Mouse (Mus musculus) kidney, postnatal 0 days (tissue): ENCODE results near the gene Slc10a1. TPM values are rescaled to one million over a fixed set of nuclear protein-coding genes. Genes with fewer than 3 reads are reported as not detected.
"Not testable (repeated sequence)": the region's sequence is repeated elsewhere in the genome, so short reads cannot be mapped to it uniquely, and the experiment has no call there.

ENCODE experiments used
- ATAC-seq: fragments of 200-750 bp; cut with Nextera tagmentation; replicated peaks from 2 replicates; pipeline ENCODE4 v1.8.0; 2017; ENCODE audit warnings: low read depth, moderate number of reproducible peaks, moderate TSS enrichment, moderate library complexity; ENCODE audit not compliant: low FRiP score
- DNase-seq: peaks from one replicate; pipeline ENCODE4 v3.0.0-alpha.2; 2016; ENCODE audit warnings: low spot score
- H3K27ac ChIP-seq: fragments of 300-500 bp; sonication (generic); 2 replicates; pipeline ENCODE4 v1.5.1; 2014; ENCODE audit warnings: mild to moderate bottlenecking
- H3K27me3 ChIP-seq: fragments of 300-500 bp; sonication (generic); 2 replicates; pipeline ENCODE4 v1.6.1; 2014; ENCODE audit warnings: low read length, mixed read lengths; ENCODE audit not compliant: insufficient read depth
- H3K36me3 ChIP-seq: fragments of 300-500 bp; sonication (generic); 2 replicates; pipeline ENCODE4 v1.6.1; 2014; ENCODE audit warnings: low read length, mixed read lengths; ENCODE audit not compliant: insufficient read depth
- H3K4me1 ChIP-seq: fragments of 300-500 bp; sonication (generic); replicated peaks from 2 replicates; pipeline ENCODE4 v1.6.1; 2014; ENCODE audit warnings: antibody characterized with exemption, low read length, mixed read lengths; ENCODE audit not compliant: insufficient read depth
- H3K4me2 ChIP-seq: fragments of 300-500 bp; sonication (generic); 2 replicates; pipeline ENCODE4 v1.6.1; 2014; ENCODE audit warnings: mild to moderate bottlenecking, low read length, moderate library complexity, mixed read lengths
- H3K4me3 ChIP-seq: fragments of 300-500 bp; sonication (generic); replicated peaks from 2 replicates; pipeline ENCODE4 v1.5.1; 2014; ENCODE audit warnings: low read depth, low read length
- H3K9ac ChIP-seq: fragments of 300-500 bp; sonication (generic); 2 replicates; pipeline ENCODE4 v1.6.1; 2014; ENCODE audit warnings: low read depth, low read length
- H3K9me3 ChIP-seq: fragments of 300-500 bp; sonication (generic); replicated peaks from 2 replicates; pipeline ENCODE4 v1.6.1; 2016; ENCODE audit warnings: low read length, inconsistent platforms, mixed read lengths
- CTCF ChIP-seq: IDR thresholded peaks from 2 replicates; pipeline ENCODE4 v1.5.1; 2016; ENCODE audit warnings: antibody characterized with exemption, low read depth, mild to moderate bottlenecking, moderate library complexity
- WGBS: fragments of 180-500 bp; shearing (Covaris S2); extraction: QIAGEN DNeasy Blood & Tissue Kit; methylation state at CpG from one replicate; pipeline ENCODE4 v1.1.7; 2014; 5-methylcytosine and 5-hydroxymethylcytosine counted together
- polyA plus RNA-seq: library from polyadenylated mRNA; unstranded; fragments of >200 nt; fragmentation: Nextera tagmentation; extraction: Ambion mirVana; gene quantifications from 2 replicates; pipeline ENCODE4 v1.2.1, GENCODE M21; 2015

Slc10a1 gene
- polyA plus RNA-seq, 1 experiment from 2014 or later = 1.7 TPM

DNA sequence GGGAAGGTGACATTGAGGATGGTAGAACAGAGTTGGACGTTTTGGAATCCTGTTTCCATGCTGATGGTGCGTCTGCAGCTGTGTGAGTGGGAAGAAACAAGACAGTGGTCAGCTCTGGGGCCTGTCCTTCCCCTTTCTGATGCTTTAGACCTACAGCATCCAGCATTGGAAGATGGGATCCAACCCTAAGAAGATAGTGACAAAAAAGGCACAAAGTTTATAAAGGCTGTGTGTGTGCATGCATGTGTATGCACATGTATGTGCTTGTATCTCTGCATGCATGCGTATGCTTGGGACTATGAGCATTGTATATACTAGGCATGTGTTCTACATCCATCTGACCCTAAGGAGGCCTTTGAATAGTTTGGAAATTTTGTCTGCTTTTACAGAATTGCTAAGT, 12.5 kb downstream of the Slc10a1 start:
- Histone ChIP-seq H3K4me2 (no peak overlapping the region), H3K36me3 (peaks cover 40% of the 10 kb centered on the region; the same call in 1 of the 2 replicates), H3K4me1 (no peaks in the 10 kb centered on the region; the same call in 1 of the 2 replicates), H3K9ac (no peak overlapping the region), H3K4me3 (no peak overlapping the region), H3K9me3 (no peaks in the 10 kb centered on the region), H3K27ac (no peak overlapping the region), H3K27me3 (no peaks in the 10 kb centered on the region)
- TF ChIP-seq CTCF = no peak
- ATAC-seq (no peak), DNase-seq (no peak)
- WGBS = 89% methylated on average over 3 of the region's 3 CpGs

DNA sequence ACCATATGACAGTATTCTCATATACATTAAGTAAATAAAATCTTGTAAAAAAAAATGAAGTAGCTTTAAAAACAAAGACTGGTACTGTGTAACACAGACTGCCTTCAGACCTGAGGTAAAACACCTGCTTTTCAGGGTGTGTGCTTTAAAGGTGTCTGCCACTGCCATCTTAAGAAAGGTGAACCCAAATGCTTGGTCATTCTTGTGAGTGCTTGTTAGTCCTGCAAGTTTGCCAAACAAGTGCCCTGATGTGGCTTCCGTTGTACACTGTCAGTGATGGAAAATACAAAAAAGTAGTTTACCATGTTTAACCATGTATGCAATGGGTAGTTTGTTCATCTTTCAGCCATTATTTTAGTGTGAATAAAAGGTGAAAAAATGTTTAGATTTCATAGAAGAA, 16.0 kb downstream of the Slc10a1 start:
- H3K27ac ChIP-seq = no peak overlapping the region
- H3K9ac ChIP-seq = no peak overlapping the region
- H3K4me2 ChIP-seq = no peak overlapping the region
- ATAC-seq (no peak), DNase-seq (no peak)
- TF ChIP-seq CTCF = no peak
- WGBS = 94% methylated on average over 1 of the region's 1 CpGs
- no peaks in the 10 kb centered on the region for H3K9me3 ChIP-seq
- no peaks in the 10 kb centered on the region for H3K27me3 ChIP-seq
- no peak overlapping the region for H3K4me3 ChIP-seq
- peaks cover 4% of the 10 kb centered on the region; the same call in 1 of the 2 replicates for H3K4me1 ChIP-seq
- H3K36me3 ChIP-seq = peaks cover 57% of the 10 kb centered on the region

DNA sequence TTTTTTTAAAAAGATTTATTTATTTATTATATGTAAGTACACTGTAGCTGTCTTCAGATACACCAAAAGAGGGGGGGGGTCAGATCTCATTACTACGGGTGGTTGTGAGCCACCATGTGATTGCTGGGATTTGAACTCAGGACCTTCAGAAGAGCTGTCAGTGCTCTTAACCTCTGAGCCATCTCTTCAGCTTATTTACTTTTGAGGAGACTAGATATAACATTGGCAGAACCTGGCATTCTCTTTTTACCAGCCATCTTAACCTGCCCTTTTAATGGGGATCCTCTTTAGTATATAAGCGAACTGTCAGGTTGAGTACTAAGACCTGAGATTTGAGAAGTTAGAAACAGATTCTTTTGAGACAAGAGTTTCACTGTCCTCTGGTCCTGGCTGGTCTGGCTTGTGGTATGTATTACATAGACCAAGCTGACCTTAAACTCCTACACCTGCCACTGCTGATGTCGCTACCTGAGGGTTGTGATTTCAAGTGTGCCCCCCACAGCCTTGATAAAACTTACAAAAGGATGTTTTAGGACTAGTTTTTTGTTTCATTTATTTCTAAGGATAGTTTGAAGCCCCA, 16.8 kb downstream of the Slc10a1 start:
- H3K36me3 ChIP-seq = peaks cover 56% of the 10 kb centered on the region
- TF ChIP-seq CTCF = no peak
- H3K27ac ChIP-seq = no peak overlapping the region
- ATAC-seq = 0 out of 2 replicates have a peak, but pooled peaks have one; percentile 19
- no peak overlapping the region for H3K4me2 ChIP-seq
- H3K4me3 ChIP-seq = no peak overlapping the region
- no peak for DNase-seq
- no peak overlapping the region for H3K9ac ChIP-seq
- H3K9me3 ChIP-seq = no peaks in the 10 kb centered on the region
- H3K4me1 ChIP-seq = peaks cover 4% of the 10 kb centered on the region
- no peaks in the 10 kb centered on the region for H3K27me3 ChIP-seq
- 86% methylated on average over 3 of the region's 3 CpGs for WGBS

DNA sequence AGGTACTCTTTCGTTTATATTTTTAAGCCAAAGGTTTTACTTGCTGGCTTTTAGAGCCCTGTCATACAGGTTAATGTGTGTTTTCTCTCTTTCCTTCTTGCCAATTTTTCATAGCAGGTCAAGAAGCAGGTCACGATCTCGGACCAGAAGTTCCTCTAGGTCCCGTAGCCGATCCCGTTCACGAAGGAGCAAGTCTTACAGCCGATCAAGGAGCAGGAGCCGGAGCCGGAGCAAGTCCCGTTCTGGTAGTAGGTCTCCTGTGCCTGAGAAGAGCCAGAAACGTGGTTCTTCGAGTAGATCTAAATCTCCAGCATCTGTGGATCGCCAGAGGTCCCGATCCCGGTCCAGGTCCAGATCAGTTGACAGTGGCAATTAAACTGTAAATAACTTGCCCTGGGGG, 18.9 kb downstream of the Slc10a1 start:
- not testable (repeated sequence) for DNase-seq, H3K27ac ChIP-seq, H3K9me3 ChIP-seq, H3K4me3 ChIP-seq, H3K9ac ChIP-seq, H3K4me1 ChIP-seq, H3K4me2 ChIP-seq, H3K27me3 ChIP-seq, ATAC-seq
- 87% methylated on average over 14 of the region's 16 CpGs for WGBS
- H3K36me3 ChIP-seq = peaks cover 47% of the 10 kb centered on the region

DNA sequence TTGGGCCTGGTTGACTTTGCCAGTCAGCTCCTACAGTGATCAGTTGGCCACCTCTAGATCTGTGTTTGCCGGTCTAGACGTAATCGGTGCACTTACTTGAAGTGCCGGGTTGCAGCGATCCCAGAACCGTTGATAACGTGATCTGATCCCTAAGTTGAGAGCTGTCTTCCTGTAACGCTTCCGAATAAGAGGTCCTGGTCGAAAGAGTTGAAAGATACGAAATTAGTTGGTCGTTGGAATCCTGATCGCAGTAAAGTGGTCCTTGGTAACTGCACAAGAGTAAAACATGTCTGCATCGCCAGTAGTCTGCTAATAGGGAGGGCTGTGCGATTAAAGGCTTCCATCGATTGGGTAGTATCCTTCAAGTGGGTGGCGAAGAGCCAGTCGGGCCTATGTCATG, 20.3 kb downstream of the Slc10a1 start:
- ATAC-seq = no peak
- 94% methylated on average over 18 of the region's 18 CpGs for WGBS
- no peak overlapping the region for H3K4me2 ChIP-seq
- H3K27me3 ChIP-seq = no peaks in the 10 kb centered on the region
- H3K9me3 ChIP-seq = no peaks in the 10 kb centered on the region
- peaks cover 4% of the 10 kb centered on the region for H3K4me1 ChIP-seq
- no peak for TF ChIP-seq CTCF
- H3K4me3 ChIP-seq = no peak overlapping the region
- no peak for DNase-seq
- no peak overlapping the region for H3K27ac ChIP-seq
- H3K36me3 ChIP-seq = peaks cover 42% of the 10 kb centered on the region
- H3K9ac ChIP-seq = no peak overlapping the region

DNA sequence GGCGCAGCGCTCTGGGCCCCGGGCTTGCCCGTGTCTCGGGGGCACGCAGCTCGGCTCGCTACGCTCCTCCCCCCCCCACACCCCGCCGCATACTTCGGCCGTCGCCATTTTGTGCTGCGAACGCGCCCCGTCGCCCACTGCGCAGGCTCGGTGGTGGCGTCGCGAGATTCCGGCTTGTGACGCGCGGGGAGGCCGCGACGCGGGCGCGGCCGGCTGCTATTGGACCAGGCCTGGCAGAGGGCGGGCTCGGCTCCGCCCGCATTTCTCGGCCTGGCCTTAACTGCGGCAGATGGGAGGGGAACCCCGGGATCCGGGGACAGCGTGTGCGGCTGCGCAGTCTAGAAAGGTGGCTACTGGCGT, 22.5 kb downstream of the Slc10a1 start:
- Histone ChIP-seq H3K4me1 (peaks cover 4% of the 10 kb centered on the region; the same call in 1 of the 2 replicates), H3K27ac (peak overlapping the region; percentile 97), H3K4me3 (peak overlapping the region; percentile 100), H3K36me3 (peaks cover 28% of the 10 kb centered on the region), H3K27me3 (no peaks in the 10 kb centered on the region), H3K9ac (peak overlapping the region; percentile 99), H3K4me2 (peak overlapping the region; percentile 71), H3K9me3 (no peaks in the 10 kb centered on the region)
- peak; percentile 96 for DNase-seq
- WGBS = under 1% methylated on average over 46 of the region's 47 CpGs
- no peak; the same call in 1 of the 2 replicates for TF ChIP-seq CTCF
- peak; percentile 97 for ATAC-seq
